Mouse (Mus musculus) hindbrain, embryonic 13.5 days (tissue): ENCODE data around the gene Gm11559. TPM values are rescaled to one million over a fixed set of nuclear protein-coding genes. Genes with fewer than 3 reads are reported as not detected.

Experiments
- polyA plus RNA-seq: library from polyadenylated mRNA; unstranded; fragments of >200 nt; fragmentation: Nextera tagmentation; extraction: Ambion mirVana; gene quantifications from 2 replicates; pipeline ENCODE4 v1.2.1, GENCODE M21; 2015

Gene Gm11559
- polyA plus RNA-seq, 1 experiment from 2014 or later = not detected

Other genes with a start within 250 kb of the Gm11559 start
- not detected in 2 replicates for gene Krtap2-4, start 249.6 kb upstream of the Gm11559 start, polyA plus RNA-seq
- not detected in 2 replicates for gene Gm11562, start 244.0 kb upstream of the Gm11559 start, polyA plus RNA-seq
- not detected in 2 replicates for gene Krtap4-1, start 236.2 kb upstream of the Gm11559 start, polyA plus RNA-seq
- not detected in 2 replicates for gene Krtap4-2, start 229.4 kb upstream of the Gm11559 start, polyA plus RNA-seq
- not detected in 2 replicates for gene Krtap4-7, start 220.4 kb upstream of the Gm11559 start, polyA plus RNA-seq
- not detected in 2 replicates for gene Gm11555, start 214.2 kb upstream of the Gm11559 start, polyA plus RNA-seq
- not detected in 2 replicates for gene Gm11563, start 205.5 kb upstream of the Gm11559 start, polyA plus RNA-seq
- gene Krtap4-6, start 198.5 kb upstream of the Gm11559 start, polyA plus RNA-seq = not detected in 2 replicates
- gene Gm14190, start 173.7 kb upstream of the Gm11559 start, polyA plus RNA-seq = not detected in 2 replicates
- not detected in 2 replicates for gene Gm14180, start 130.2 kb upstream of the Gm11559 start, polyA plus RNA-seq
- not detected in 2 replicates for gene Gm11595, start 91.6 kb upstream of the Gm11559 start, polyA plus RNA-seq
- gene Krtap4-8, start 83.8 kb upstream of the Gm11559 start, polyA plus RNA-seq = not detected in 2 replicates
- not detected in 2 replicates for gene Krtap4-9, start 79.3 kb upstream of the Gm11559 start, polyA plus RNA-seq
- not detected in 2 replicates for gene Gm11596, start 71.0 kb upstream of the Gm11559 start, polyA plus RNA-seq
- gene Gm11569, start 65.5 kb upstream of the Gm11559 start, polyA plus RNA-seq = not detected in 2 replicates
- not detected in 2 replicates for gene Gm11554, start 60.0 kb upstream of the Gm11559 start, polyA plus RNA-seq
- not detected in 2 replicates for gene Krtap4-13, start 54.6 kb upstream of the Gm11559 start, polyA plus RNA-seq
- not detected in 2 replicates for gene Gm11564, start 48.8 kb upstream of the Gm11559 start, polyA plus RNA-seq
- not detected in 2 replicates for gene 2300003K06Rik, start 26.4 kb upstream of the Gm11559 start, polyA plus RNA-seq
- gene Krtap4-16, start 12.9 kb upstream of the Gm11559 start, polyA plus RNA-seq = not detected in 2 replicates
- gene Gm11568, start 6.6 kb upstream of the Gm11559 start, polyA plus RNA-seq = not detected in 2 replicates
- gene Krtap9-1, start 8.9 kb downstream of the Gm11559 start, polyA plus RNA-seq = not detected in 2 replicates
- gene Gm11567, start 14.7 kb downstream of the Gm11559 start, polyA plus RNA-seq = not detected in 2 replicates
- not detected in 2 replicates for gene Krtap31-1, start 43.4 kb downstream of the Gm11559 start, polyA plus RNA-seq
- gene Gm11565, start 50.3 kb downstream of the Gm11559 start, polyA plus RNA-seq = not detected in 2 replicates
- not detected in 2 replicates for gene Krtap31-2, start 71.8 kb downstream of the Gm11559 start, polyA plus RNA-seq
- gene Krtap9-5, start 84.0 kb downstream of the Gm11559 start, polyA plus RNA-seq = not detected in 2 replicates
- not detected in 2 replicates for gene Krtap29-1, start 114.6 kb downstream of the Gm11559 start, polyA plus RNA-seq
- gene Krtap16-1, start 122.1 kb downstream of the Gm11559 start, polyA plus RNA-seq = 0.09 and 0.13 TPM in 2 replicates
- 0.45 TPM in 1 of 2 replicates, not detected in the other for gene Krtap17-1, start 129.5 kb downstream of the Gm11559 start, polyA plus RNA-seq
- gene Krt33a, start 151.7 kb downstream of the Gm11559 start, polyA plus RNA-seq = not detected in 2 replicates
- gene Krt33b, start 165.4 kb downstream of the Gm11559 start, polyA plus RNA-seq = not detected in 2 replicates
- gene Krt34, start 177.1 kb downstream of the Gm11559 start, polyA plus RNA-seq = not detected in 2 replicates
- gene Krt31, start 186.1 kb downstream of the Gm11559 start, polyA plus RNA-seq = not detected in 2 replicates
- not detected in 2 replicates for gene Krt32, start 223.8 kb downstream of the Gm11559 start, polyA plus RNA-seq
- gene Krt35, start 231.8 kb downstream of the Gm11559 start, polyA plus RNA-seq = not detected in 2 replicates
- gene Krt36, start 241.2 kb downstream of the Gm11559 start, polyA plus RNA-seq = not detected in 2 replicates